Mouse (Mus musculus) MN1 (cell line): ENCODE results near the gene Abce1.
A peak's percentile ranks its signal among the peaks of the same experiment; 100 is the strongest.
"Not testable (repeated sequence)": the region's sequence is repeated elsewhere in the genome, so short reads cannot be mapped to it uniquely, and the experiment has no call there.

ENCODE experiments used
- DNase-seq: peaks from one replicate; pipeline ENCODE4 v3.0.0-alpha.2; 2016; ENCODE audit warnings: low spot score

Abce1 gene

GRCm38 (mm10) chr8:79711064-79711961, at the start of gene Abce1, which contains the start of gene Anapc10:
Gene Abce1 (minus strand): TSS chr8:79711740.
Gene Anapc10 (plus strand): TSS chr8:79711820.
- peak; percentile 100 for DNase-seq

DNA sequence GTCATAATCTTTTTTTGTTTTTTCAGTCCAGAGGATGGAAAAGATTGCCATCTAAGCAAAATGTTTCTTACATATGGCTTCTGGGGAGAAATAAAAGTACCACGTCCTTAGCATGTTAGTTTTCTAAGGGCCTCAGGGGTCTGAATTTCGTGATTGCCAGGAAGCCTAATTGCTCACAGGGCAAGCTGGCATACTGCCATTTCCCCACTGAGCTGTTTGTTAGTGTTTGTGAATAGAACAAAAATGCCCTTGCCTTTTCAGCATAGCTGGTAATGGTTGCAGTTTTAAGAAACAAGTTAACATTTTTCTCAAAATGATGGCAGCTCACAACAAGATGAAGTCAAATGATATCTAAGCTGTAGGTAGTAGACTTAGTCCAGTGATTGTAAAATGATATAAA, 38.8 kb upstream of the Abce1 start:
- no peak for DNase-seq

- DNase-seq: no peak
Observed at GRCm38 (mm10) chr8:79748591-79748990, 37.1 kb upstream of the Abce1 start.

DNA sequence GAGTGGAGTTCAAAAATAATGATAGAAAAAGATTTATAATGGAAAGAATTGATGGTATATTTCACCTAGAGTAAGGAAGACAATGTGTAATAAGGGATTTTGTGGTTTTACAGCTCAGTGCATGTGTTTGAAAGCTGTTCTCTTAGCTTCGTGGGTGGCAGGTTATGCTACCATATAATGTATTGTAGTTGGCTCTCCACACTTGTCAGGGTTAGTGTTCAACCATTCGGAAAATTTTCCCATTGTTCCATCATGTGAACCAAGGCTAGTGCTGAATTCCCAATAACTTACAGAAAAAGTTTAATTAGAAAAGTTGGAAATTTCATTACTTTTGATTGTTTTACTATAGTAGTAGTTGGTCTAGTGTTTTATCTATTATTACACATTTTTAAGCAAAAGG, 36.6 kb upstream of the Abce1 start:
- DNase-seq: no peak

DNA sequence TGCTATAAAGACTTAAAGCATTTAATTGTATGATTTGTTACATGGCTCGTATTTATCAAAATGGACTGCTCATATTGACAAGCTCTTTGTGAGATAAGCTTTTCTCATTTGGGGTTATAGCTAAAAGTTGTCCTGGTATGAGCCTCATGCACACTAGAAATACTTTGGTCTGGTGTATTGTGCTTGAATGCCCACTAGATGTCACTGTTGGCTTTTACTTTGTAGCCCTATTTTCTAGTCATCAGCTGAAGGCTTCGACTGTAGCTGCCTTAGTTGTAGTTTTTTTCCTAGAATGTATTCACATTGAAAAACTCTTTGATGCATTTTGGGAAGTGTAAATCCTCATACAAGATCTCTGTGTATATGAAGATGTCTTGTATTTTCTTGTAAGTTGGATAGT, 22.8 kb upstream of the Abce1 start:
- peak; percentile 71 for DNase-seq

- DNase-seq: no peak
Observed at GRCm38 (mm10) chr8:79727900-79728299, 16.4 kb upstream of the Abce1 start.

DNA sequence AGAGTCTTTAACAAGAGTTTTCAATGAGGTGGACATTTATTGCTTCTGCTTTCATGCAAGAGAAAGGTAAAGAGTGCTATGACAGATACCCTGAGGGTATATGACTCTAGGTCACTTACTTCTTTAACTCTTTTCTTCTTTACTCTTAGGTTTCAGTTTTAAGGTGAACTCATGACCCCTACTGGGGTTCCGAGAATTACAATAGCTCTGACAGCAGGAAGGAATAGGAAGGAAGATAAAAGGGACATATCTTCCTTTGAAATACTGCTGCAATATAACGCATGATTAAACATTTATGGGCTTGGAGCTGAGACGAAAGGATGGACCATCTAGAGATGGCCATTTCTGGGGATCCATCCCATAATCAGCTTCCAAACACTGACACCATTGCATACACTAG, 13.0 kb upstream of the Abce1 start:
- DNase-seq: no peak

GRCm38 (mm10) chr8:79723308-79723707, 11.8 kb upstream of the Abce1 start:
- no peak for DNase-seq

DNA sequence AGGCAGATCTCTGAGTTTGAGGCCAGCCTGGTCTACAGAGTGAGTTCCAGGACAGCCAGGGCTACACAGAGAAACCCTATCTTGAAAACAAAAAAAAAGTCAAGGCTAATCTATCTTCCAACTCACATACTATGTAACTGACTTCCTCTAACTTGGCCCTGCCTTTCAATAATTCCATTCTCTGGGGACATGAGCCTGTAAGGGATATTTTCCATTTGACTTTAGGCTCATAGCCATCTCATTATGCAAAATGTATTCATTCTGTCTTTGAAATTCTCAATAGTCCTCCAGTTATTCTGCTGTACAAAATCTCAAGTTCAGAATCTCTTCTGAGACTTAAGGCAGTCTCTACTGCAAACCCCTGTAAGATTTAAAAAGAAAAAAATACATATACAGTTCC, 10.0 kb upstream of the Abce1 start:
- DNase-seq: no peak

DNA sequence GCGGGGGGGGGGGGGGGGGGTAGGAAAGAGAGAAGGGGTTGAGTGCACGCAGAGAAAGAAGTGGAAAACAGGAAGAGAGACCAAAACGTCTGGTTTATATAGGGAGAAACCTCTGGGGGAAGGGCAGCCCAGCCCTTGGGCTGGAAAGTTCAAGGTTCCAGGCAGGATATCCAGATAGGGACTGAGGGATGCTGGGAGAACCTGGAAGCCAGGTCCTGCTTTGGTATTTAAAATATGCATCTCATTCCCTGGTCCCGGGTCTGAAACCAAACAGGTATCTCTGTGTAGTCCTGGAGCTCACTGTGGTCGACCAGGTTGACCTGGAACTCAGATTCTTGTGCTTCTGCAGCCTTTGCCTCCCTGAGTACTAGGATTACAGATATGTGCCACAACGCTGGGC, 1.1 kb upstream of the Abce1 start:
- no peak for DNase-seq

DNA sequence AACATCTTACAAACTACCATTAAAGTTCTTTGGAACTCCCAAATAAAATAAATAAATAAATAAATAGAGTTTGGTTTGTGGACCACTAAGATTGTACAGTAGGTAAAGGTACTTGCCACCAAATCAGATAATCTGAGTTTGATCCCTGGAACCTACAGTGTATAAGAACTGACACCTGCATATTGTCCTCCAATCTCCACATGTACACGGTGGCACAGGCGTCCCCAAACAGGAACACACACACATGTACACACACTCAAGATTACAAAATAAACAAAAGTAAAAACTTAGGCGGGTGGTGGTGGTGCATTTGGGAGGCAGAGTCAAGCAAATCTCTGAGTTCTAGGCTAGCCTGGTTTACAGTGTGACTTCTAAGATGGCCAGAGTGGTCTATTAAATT, 4.9 kb downstream of the Abce1 start:
- DNase-seq: no peak

DNA sequence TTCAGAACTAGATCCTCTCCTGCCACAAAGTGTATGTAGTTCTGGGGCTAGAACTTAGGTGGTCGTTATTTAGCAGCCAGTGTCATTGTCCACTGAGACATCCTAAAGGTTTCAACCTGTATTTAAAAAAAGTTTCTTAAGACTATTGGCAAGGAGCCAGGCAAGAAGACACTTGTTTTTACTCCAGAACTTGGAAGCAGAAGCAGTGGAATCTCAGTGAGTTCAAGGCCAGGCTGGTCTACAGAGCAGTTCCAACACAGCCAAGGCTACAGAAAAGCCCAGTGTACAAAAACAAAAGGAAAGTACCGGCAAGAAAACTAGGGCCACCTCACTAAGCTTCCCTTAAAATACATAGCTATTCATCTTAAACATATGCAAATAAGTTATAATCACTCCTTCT, 19.0 kb downstream of the Abce1 start:
- no peak for DNase-seq

GRCm38 (mm10) chr8:79685927-79686326, 25.6 kb downstream of the Abce1 start:
- not testable (repeated sequence) for DNase-seq

GRCm38 (mm10) chr8:79680965-79681364, 30.6 kb downstream of the Abce1 start:
- no peak for DNase-seq

DNA sequence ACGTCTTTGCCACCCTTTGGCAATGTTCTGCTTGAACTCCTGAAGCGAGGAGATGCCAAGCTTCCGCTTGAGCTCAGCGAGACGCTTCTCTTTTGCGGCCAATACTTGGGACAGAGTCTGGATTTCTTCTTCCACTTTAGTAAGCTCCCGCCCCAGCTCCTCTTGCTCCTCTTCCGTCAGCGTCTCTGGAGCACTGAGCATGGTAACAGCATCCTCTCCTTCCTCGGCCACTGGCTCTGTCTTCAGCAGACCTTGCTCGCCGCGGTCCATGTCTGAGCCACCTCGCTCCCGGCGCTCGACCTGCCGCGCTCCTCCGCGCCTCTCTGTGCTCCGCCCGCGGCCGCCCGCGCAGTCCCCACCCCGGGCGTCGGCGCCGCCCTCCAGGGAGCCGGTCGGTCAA, 31.0 kb downstream of the Abce1 start:
- DNase-seq: no peak

DNA sequence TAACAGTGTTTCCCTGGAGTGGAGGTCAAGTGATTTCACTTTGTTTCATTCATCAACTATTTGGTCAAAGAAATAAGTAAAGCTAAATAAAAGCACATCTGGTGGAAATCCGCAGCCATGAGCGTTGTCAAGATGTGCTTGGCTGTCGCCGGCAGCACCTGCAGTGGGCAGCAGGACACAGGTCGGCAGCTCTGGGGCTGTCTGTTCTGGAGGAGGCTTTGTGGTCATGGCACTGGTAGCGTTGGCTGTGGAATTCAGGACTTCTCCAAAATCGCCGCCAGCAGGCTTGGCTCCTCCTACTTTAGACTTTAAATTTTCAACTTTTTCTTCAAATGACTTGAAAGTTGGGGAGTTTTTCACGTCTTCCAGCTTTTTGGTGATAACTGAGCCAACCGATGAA, 31.5 kb downstream of the Abce1 start:
- DNase-seq: not testable (repeated sequence)

GRCm38 (mm10) chr8:79679005-79679404, 32.5 kb downstream of the Abce1 start:
- peak; percentile 44 for DNase-seq

DNA sequence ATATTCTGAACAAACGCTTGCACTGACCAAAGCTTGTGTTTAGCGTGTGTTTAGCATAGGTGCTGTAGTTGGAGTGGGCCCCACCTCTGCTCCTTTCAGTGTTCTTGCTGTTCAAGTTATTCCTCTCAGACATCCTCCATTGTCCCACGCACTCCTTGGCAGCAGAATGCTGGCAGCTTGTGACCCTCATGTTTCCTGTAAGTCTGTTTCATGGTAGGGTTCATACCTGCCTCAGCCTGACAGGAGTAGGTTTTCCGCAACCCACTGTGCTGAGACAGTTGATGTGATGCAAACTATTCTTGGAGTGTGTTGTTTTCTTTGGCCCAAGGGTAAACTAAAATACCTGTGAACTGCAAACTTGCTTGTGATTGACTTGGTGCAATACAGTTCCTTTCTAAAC, 35.1 kb downstream of the Abce1 start:
- DNase-seq: no peak

DNA sequence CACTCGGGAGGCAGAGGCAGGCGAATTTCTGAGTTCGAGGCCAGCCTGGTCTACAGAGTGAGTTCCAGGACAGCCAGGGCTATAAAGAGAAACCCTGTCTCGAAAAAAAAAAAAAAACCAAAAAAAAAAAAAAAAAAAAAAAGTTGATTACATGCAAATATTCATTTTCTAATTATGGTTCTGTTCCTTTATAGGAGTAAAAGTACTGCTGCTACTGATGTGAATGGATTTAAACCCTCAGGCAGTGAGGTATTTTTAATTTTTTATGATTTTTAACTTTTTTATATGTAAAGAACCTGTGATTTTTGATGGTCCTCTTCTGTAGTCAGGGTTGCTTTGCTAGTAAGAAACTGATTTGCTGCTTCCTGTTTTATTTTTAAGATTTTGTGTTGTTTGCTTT, 52.8 kb downstream of the Abce1 start:
- DNase-seq: not testable (repeated sequence)

- DNase-seq: no peak
Observed at GRCm38 (mm10) chr8:79653736-79654135, 57.8 kb downstream of the Abce1 start.

DNA sequence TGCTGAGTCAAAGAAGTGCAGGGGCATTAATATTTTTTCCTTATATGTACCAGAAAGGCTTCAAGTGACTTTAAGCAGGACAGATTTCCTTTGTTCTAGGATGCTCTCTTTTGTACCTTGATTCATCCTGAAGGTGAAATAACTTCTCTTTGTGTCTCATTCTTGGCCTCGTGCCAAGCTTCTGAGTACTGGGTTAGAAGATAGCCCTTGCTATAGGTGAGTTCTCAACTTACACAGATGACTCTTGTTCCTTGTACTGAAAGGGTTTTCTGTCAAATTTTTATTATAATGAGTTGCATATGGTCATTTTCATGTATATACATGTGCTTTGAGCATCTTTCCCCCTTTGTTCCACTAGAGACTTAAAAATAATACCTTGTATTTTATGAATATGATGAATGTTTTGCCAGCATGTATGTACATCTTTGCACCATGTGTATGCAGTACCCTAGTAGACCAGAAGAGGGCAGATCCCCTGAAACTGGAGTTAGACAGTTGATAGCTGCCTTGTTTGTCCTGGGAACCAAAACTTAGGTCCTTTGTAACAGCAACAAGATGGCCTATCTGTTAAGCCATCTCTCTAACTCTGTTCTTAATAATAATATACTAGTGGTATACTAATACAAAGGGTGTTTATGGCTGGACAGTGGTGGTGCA, 61.3 kb downstream of the Abce1 start:
- DNase-seq: peak; percentile 26

DNA sequence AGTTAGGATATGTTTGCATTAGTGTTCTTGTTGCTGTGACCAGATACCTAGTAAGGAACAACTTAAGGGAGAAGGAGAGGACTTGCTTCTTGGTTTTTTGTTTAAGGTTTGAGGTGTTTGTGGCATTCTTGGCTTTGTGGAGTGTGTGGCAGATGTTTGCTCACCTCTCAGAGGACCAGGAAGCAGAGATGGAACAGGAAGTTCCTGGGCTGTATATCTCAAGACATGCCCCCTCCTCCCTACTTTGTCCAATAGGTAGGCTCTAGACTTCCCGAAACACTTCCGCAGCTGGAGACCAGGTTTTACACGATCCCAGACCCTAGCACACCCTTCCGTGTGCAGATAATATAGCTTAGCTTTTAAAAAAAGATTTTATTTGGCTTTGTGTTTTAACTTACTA, 62.0 kb downstream of the Abce1 start:
- no peak for DNase-seq

GRCm38 (mm10) chr8:79641119-79641518, 70.4 kb downstream of the Abce1 start:
- no peak for DNase-seq
